Mouse (Mus musculus) erythroblast, adult 5-6 weeks (primary cell): ENCODE data around the gene Fcer1g. TPM values are rescaled to one million over a fixed set of nuclear protein-coding genes. Genes with fewer than 3 reads are reported as not detected.

Experiments used
- ATAC-seq: replicated peaks from 2 replicates; pipeline ENCODE4 v1.8.0; 2016; ENCODE audit warnings: moderate number of reproducible peaks, mild to moderate bottlenecking, moderate TSS enrichment, inconsistent platforms; ENCODE audit not compliant: poor library complexity, low FRiP score, severe bottlenecking
- total RNA-seq, 2 experiments: library from RNA; stranded (forward) in 1 of 2; stranded (reverse) in 1 of 2; fragments of 150-400 nt in 1 of 2; fragments of 200-764, 138-1000 nt in 1 of 2; gene quantifications; 2 replicates each; pipeline versions ENCODE4 v1.2.3 to v1.2.4; 2015 to 2017; ENCODE audit warnings: low replicate concordance in 2 of 2

Fcer1g gene
- total RNA-seq, 2 experiments from 2014 or later = 162 to 269 TPM

DNA sequence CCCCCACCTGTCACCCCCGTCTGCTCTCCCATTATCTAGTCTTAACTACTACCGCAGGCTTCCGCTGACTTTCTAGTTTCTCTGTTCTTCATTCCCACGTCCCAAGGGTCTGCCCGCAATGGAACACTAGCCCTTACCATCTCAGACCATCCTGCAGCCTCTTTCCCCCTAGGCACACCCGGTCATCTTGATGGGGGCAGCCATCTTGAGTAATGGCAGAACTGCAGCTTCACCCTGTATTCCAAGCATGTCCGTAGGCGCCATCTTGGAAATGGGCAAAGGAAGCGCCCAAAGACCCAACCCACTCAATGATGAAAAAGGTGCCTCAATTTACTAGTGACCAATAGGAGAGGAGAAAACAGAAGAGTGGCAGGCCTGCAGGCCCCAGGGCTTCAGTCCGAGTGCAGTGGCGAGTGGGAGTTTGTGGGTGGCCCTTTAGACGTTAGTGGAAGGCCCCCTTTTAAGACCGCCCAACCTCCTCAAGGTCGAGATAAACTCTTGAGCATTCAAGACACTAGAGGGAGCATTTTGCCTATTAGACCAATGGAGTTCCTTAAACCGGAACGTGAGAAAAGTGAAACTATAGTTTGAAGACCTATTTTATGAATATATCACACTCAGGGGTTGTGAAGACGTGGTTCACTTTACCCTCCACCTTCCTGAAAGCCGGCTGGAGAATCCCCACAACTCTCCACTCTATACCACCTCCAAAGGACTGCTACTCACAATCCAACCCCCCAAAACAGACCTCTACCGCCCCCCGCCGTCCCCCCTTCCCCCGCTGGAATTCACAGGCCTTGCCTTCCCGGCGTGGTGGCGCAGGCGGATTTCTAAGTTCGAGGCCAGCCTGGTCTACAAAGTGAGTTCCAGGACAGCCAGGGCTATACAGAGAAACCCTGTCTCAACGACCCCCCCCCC lies 11.7 kb downstream of the Fcer1g start, which contains the start of gene Tomm40l:
Gene Tomm40l (minus strand): TSS at position 277 of the 918 bp plus-strand sequence.
- ATAC-seq = peak; percentile 94

DNA sequence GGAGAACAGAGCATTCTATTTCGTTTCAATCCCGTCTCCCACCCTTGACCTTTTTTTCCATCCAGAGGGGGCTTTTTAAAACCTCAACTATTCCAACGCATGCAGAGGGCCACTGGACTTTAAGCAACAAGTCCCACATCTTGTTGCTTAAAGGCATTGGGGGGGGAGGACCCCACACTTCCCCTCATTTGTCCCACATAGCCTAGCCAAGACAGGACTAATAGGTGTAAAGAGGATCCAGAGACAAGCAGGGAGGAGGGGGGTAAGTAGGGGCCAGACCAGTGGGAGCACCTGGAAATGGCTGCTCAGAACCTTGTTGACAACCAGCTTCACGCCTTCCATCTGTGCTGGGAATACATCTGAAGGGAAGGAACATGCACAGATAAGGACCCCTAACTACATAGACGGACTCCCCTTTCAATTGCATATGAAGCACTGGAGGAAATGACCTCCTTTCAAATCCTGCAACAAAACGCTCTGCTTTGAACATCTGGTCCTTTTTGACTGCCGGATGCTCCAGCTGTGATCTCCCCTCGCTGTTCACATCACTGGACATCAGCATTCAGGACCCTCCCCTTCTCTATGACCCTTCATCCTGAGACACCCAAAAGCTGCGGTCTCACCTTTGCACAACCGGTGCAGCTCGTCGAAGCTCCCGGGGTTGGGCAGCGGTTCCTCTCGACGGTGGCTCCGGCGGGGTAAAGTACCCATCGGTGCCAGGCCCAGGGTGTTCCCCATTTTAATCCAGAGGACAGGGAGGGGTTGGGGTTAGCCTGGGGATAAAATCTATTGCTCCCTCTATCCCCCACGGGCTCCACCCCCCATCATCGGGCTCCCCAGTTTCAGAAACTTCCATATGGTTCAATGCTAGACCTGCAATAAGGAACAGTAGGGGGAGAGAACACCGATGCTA lies 12.6 kb downstream of the Fcer1g start:
- ATAC-seq = no peak

DNA sequence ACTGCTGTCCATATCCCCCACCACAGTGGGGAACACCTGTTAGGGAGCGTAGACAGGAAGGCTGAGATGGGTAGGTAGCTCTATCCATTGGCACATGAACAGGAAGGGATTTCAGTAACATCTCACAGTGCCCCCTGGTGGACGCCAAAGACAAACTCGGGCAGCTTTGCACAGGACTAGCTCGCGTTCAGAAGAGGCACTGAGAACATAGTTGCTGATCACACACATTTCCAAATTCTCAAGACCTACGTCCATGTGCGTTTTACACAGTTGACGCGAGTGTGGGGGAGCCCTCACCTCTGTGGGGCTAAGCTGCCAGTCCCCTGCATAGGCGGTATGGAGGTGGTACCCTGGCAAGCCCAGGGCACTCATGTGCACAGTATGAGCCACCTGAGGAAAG lies 13.3 kb downstream of the Fcer1g start:
- ATAC-seq = peak; percentile 48

DNA sequence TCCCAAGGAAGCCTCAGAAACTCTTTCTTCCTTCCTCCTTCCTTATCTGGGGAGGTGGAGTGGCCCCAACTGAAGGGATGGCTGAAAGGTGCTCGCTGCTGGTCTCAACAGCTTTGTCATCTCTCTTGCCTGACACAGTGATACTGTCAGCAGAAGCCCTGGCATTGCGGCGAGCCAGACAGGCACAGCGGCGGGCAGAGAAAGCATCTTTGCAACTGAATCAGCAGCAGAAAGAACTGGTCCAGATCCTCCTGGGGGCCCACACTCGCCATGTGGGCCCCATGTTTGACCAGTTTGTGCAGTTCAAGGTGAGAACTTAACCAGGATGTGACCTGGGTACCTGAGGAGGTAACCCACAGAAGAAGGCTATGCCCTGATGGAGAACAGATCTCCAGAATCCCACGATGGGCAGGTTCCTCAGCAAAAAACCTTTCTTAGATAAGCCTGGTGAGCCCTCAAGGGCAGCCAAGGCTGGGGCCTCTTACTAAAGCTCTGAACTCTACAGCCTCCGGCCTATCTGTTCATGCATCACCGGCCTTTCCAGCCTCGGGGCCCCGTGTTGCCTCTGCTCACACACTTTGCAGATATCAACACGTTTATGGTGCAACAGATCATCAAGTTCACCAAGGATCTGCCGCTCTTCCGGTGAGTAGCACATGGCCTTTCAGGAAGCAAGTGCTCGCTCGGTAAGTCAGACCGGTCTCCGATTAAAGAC lies 17.8 kb downstream of the Fcer1g start:
- no peak for ATAC-seq

DNA sequence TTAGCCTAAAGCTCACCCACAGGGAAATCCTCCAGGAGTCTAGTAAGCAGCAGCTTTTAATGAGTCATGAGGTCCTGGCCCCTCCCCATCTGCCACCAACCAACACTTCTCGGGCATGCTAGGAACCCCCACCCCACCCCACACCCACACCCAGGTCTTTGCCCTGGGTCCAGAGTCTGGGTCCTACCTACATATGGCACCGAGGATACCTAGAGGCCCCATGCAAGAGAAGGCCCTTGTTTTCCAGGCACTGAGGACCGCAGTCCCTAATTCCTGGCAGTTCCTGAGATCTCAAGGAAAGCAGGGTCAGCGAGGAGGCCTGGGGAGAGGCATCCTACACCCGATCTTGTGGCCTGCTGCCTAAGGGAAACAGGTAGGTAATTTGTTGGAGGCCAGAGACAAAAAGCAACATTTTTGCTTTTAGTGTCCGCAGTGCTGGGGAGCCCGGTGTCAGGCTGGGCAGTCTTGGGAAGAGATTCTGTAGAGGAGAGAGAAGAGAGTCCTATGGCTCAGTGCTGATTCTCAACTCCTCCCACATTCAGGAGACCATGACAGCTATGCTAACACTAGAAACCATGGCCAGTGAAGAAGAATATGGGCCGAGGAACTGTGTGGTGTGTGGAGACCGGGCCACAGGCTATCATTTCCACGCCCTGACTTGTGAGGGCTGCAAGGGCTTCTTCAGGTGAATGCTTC lies 20.2 kb downstream of the Fcer1g start, which contains the start of gene Nr1i3:
Gene Nr1i3 (plus strand): TSS at position 170 of the 696 bp plus-strand sequence.
- ATAC-seq = no peak

DNA sequence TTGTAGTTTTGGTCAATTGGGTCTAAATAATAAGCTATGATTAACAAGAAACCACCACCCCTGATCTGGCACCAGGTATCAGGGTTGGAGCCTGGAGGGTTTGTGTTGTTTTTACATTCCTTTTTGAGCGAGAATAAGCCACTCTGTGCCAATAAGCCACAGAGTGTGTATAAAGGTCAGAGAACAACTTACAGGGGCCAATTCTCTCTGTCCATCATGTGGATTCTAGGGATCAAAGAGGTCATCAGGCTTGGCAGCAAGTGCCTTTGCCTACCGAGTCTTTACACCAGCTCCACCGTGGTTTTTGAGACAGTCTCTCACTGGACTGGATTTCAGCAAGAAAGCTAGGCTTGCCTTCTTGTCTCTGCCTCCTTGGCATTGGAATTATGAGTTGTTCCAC lies 21.3 kb downstream of the Fcer1g start:
- no peak for ATAC-seq

DNA sequence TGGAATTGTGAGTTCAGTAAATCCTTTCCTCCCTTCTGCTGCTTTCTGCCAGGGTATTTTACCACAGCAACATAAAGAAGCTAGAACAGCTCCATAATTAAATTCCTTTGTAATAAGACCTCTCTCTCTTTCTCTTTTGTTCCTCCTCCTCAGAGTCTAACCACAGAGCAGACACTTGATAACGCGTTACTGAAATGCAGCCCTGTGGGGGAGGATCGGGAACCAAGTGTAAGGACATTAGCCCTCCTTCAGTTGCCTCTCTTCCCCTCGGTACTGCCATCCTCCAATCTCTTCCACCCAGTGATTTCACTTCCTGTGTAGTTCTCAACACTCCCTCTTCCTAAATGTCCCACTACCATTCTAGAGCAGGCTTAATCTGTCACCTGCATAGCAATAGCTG lies 24.8 kb downstream of the Fcer1g start:
- ATAC-seq = no peak

DNA sequence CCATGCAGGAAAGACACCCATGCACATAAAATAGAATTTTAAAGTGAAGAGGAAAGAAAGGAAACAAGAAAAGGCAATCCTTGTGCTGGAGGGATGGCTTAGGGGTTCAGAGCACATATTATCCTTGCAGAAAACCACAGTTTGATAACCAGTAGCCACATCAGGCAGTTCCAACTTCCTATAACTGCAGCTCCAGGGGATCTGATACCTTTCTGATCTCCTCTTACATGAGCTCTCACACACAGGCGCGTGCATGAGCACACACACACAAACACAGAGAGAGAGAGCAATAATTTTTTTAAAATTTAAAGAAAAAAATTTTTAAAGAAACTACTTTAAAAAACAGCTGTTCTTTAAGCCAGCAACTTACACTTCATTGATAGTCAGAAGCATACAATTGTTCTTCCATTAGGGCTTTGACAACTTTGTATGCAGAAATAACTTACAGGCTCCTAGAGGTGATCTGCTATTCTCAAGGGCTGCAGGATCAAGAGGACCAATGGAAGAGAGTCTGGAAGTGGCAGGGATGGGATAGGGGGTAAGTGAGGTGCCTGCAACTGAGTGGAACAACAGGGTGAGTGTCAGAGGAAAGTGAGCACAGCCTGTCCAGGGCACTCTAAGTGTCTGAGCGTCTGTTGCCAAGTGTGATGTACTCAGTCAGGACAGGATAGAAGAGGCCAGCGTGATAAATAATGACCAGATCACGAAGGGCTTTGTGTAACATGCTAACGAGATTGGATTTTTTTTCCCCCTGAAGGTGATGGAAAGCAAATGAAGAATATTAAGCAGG lies 28.3 kb downstream of the Fcer1g start:
- ATAC-seq = no peak

DNA sequence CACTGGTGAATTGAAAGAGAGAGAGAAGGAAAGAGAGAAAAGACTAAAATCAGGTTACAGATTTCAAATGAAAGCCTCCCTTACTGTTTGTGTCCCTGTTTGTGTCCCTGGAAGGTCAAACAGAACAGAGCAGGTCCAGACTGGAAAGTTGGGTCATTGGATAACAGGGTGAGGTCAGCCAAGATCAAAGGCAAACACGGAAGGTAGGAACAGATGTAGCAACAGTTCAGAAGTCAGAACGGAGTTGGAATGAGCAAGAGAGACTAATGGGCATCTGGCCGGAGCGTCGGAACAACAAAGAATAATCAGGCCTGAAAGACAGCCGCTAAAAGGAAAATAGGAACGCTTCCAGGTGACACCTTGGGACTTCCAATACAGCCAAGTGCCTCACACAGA lies 29.9 kb downstream of the Fcer1g start:
- no peak for ATAC-seq

DNA sequence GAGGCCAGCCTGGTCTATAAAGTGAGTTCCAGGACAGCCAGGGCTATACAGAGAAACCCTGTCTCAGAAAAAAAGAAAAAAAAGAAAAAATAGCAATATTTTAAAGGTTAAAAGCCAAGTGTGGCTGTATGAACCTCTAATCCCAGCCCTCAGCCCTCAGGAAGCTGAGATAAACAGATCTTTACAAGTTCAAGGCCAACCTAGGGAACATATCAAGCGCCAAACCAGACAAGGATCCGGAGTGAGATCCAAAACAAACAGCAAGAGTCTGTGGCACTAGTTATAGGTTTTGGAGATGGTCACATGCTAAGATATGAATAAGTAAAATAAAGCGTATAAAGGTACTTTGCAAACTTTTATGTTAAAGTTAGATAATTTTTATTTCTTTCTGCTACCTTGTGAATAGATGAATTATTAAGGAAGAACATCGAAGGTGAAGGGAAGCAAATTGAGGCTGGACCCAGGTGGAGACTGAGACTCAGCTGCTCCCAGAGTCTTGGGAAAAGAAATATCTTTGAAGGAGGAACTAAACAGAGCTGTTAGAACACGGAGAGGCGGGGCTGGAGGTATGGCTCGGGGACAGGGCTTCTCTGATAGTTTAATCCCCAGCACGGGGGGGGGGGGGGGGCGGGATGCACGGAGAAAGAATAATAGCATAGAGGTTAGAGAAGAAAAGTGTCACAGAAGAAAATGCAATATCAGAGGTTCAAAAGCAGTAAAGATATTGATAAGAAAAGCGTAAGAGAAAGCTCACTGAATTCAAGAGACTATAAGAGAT lies 30.5 kb downstream of the Fcer1g start:
- no peak for ATAC-seq

DNA sequence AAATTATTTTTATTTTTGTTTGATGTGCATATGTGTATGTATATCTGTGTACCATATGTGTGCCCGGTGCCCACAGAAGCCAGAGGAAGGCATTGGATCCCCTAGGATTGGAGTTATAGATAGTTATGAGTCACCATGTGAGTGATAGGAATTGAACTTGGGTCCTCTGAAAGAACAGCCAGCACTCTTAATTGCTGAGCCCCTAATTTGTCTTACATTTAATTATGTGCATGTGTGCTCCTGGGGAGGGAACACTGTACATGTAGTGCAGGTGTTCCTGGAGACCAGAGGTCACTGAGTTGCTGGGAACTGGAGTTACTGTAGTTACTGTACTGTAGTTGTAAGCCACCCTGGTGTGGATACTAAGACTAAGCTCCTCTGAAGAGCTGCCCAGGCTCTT lies 33.4 kb downstream of the Fcer1g start:
- no peak for ATAC-seq

DNA sequence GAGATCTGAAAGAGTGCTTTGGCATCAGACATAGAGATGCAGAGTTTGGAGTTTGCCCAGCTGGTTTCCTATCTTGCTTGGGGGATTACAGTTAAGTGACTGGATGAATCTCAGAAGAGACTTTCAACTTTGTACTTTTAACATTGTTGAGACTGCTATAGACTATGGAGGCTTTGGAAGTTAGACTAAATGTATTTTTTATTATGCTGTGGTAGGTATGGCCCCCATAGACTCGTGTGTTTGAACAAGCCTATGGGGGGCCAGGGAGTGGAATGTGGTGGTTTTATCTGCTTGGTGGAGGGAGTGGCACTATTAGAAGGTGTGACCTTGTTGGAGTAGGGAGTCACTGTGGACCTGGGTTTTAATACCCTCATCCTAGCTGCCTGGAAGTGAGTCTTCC lies 34.6 kb downstream of the Fcer1g start:
- no peak for ATAC-seq

DNA sequence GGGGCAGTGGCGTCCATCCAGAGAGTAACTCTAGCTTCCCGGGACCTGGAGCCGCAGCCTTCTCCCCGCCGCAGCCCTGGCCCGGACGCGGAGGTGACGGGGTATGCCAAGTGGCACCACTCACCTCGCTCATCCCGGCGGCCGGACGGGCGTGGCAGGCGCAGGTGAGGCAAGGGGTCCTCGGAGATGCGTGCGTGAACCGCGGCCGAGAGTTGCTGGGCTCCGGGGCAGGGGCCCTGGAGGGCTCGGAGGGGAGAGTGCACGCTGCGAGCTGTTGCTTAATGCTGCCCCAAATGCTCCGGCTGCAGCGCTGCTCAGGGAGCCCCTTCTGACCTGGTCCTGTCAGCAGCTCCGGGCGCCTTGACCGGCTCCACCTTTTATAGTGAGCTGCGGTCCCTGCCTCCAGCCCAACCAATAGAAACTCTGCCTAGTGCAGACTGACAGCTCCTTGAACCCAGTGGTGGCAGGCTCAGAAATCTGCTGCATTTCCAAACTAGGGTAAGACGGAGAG lies 38.2 kb downstream of the Fcer1g start, which contains the start of gene Pcp4l1:
Gene Pcp4l1 (minus strand): TSS at position 382 of the 511 bp plus-strand sequence.
- ATAC-seq = no peak

DNA sequence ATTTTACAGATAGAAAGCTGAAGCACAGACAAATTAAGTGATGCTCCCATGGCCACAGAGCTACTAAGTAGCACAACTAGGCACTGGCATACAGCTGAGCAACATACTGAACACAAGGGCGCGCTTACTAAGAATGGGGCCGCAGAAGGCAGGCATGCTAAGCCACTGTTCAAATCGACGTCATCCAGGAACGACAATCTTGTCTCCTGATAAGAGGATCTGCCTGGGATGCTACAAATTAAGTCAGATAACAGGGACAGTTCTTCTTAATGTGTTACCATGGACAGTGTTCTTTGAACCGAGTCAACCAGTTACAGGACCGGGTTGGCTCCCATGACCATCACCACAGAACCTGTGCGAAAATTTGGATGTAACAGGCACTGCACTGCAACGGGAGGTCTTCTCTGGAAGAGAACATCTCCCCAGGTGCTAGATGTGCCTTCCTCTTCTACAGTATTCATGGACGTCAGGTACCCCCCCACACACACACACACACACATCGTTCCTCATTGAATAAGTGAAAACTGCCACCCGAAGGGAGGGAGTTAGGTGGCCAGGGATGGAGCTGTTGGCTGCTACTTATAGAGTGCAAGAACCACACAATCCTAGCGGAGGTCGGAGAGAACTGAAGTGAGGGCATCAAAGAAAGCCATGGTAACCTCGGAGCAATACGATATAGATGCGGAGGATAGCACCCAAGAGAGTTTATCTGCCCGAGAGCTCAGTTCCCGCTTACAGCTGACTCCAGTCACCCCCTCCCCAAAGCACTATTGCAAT lies 38.9 kb downstream of the Fcer1g start:
- no peak for ATAC-seq

DNA sequence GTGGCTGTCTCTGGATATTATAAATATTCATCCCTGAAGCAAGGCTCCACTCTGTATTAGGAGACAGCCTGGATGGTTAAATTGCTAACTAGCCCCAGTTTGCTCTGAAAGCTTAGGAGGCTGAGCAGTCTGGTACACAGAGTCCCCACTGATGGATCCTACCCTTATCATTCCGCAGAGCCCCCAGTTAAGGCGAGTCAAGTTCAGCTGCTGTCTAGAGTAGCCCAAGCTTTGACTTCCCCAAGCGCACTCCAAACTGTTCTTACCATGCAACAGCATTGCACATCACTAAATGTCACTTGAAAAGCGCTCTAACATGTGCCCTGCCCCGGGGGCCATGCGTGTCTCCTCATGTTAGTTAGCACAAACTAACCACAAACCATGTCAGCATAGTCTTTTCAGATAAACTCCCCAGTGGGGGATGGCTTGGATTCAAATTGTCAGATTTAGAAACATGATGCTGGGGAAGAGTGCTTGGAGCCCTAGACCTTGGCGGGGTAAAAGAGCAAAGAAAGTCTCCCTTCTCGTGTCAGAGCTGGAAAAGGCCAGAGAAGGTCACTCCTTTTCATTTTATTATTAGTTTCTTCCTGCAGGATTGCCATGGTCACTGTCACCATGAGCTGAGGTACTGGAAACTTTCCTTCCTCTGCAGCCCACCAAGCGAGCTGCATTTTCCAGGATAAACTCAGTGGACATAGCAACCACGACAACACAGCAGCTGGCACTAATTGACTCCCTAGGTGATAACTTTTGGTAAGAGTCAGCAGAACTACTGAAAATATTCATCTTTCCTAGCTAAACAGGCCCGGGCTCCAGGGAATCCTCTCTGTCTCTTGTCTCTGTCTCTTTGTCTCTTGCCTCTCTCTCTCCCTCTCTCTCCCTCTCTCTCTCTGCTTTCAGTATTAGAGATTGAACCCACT lies 40.0 kb downstream of the Fcer1g start:
- ATAC-seq = no peak
